Mouse (Mus musculus) G1E (cell line): Measurements from ENCODE around the gene Phf7.

Source experiments
- CTCF ChIP-seq: IDR thresholded peaks from 2 replicates; pipeline ENCODE4 v1.5.1; 2012; ENCODE audit warnings: low read depth, low read length, inconsistent platforms, mixed read lengths
- GATA1 ChIP-seq: IDR thresholded peaks from 2 replicates; pipeline ENCODE4 v1.6.1; 2012; ENCODE audit warnings: borderline replicate concordance, low read length, inconsistent platforms, mixed read lengths

GRCm38 (mm10) chr14:31245946-31246345, 5.2 kb downstream of the Phf7 start:
- TF ChIP-seq CTCF: no peak
- no peak for TF ChIP-seq GATA1
